ENCODE assay signal across 28 mouse cellular contexts in the genomic region with DNA sequence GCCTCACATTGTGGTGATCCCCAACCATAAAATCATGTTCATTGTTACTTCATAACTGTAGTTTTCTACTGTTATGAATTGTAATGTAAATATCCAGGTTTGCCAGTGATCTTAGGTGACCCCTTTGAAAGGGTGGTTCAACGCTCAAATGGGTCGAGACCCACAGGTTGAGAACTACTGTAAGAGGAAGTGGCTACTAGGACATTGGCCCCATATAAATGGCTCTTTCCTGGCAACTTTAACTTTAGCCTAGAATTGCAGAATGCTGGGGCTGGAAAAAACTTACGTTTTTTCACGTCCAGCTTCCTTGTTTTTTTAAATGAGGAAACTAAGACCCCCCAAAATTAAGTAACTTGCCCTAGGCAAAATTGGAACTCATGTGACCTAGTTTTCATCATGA. TPM values are rescaled to one million over a fixed set of nuclear protein-coding genes. Genes with fewer than 3 reads are reported as not detected.
"Had no signal": no experiment of that assay in that cellular context is flagged by ENCODE, and none has a peak within 500 bp of the region (broad histone marks: within the 10 kb centered on the region; RNA-seq: fewer than 3 reads in every experiment).

No protein-coding gene starts in this region.

- H3K4me1 ChIP-seq: limb, embryonic 10.5 days; limb, embryonic 13.5 days; liver, embryonic 13.5 days; lung, embryonic 15.5 days had no signal

- ATAC-seq: intestine, postnatal 0 days had no signal

- H3K27me3 ChIP-seq: limb, embryonic 13.5 days; liver, embryonic 13.5 days; lung, embryonic 15.5 days had no signal

- H3K27ac ChIP-seq: kidney, postnatal 0 days; layer of hippocampus, adult 2 months; limb, embryonic 10.5 days; limb, embryonic 13.5 days; liver, embryonic 13.5 days; lung, embryonic 15.5 days; macrophage; stomach, postnatal 0 days had no signal

- DNase-seq: kidney, adult 2 months; kidney, postnatal 25 days; layer of hippocampus, adult 9-11 months; liver; liver, embryonic 13.5 days; midbrain, embryonic 14.5 days; right cerebral cortex, postnatal 4 days; thymus, postnatal 25 days had no signal

- H3K4me3 ChIP-seq: layer of hippocampus, adult 2 months; limb, embryonic 10.5 days; limb, embryonic 13.5 days; liver, embryonic 13.5 days; lung, embryonic 15.5 days had no signal

- H3K36me3 ChIP-seq: limb, embryonic 10.5 days; limb, embryonic 13.5 days; liver, embryonic 13.5 days; lung, embryonic 15.5 days had no signal

RNA-seq across cellular contexts. Expression of a gene that starts 6.2 kb away (rescaled TPM):
- total RNA-seq: layer of hippocampus, adult 2 months; layer of hippocampus, postnatal 25 days; left cerebral cortex, adult 18-20 months; left cerebral cortex, postnatal 25 days; megakaryocyte-erythroid progenitor cell, adult 5-6 weeks; midbrain, postnatal 0 days had no signal
- polyA plus RNA-seq: intestine, embryonic 14.5 days; kidney, adult 2 months; kidney, embryonic 14.5 days; kidney, postnatal 0 days; large intestine, adult 2 months; limb, embryonic 10.5 days; limb, embryonic 13.5 days; liver, embryonic 13.5 days; liver, embryonic 16.5 days; lung, embryonic 15.5 days; macrophage; midbrain, postnatal 0 days; neural tube, embryonic 11.5 days; stomach, embryonic 14.5 days; stomach, postnatal 0 days; thymus, postnatal 0 days had no signal

RNA-seq across cellular contexts. Expression of a gene that starts 12.7 kb away (rescaled TPM):
- total RNA-seq: megakaryocyte-erythroid progenitor cell, adult 5-6 weeks had no signal
